Mouse (Mus musculus): ENCODE results near the gene Utp11. TPM values are rescaled to one million over a fixed set of nuclear protein-coding genes. Genes with fewer than 3 reads are reported as not detected.
"Not testable (repeated sequence)": the region's sequence is repeated elsewhere in the genome, so short reads cannot be mapped to it uniquely, and the experiment has no call there.

The Utp11 gene
- total RNA-seq, 2 experiments from 2014 or later, result 16.5 to 20.4 TPM

DNA sequence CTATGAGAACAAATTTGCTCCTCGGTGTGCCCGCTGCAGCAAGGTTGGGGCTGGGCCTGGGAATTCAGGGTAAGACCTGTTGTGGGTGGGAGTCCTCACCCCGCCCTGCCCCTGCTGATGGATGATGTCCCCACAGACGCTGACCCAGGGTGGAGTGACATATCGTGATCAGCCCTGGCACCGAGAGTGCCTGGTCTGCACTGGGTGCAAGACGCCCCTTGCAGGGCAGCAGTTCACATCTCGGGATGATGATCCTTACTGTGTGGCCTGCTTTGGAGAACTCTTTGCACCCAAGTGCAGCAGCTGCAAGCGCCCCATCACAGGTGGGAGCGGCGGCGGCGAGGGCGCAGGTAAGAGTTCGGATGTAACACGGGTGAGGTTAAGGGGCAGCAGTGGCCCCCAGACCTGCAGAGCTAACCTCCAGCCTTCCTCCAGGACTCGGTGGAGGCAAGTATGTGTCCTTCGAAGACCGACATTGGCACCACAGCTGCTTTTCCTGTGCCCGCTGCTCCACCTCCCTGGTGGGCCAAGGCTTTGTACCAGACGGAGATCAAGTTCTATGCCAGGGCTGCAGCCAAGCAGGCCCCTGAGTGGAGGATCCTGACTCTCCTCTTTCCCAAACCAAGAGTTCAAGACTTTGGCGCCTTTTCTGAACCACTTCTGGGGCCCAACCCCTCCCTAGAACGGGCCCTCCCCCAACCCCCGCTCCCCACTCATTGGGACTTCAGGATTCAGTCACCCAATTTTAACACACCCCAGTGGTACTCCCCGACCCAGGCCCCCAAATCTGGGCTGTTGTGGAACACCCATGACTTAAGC lies 14.2 kb upstream of the Utp11 start:
- DNase-seq; intact Hi-C loops (cut with DNase I; ENCODE audit: low total_unique reads): not testable (repeated sequence)

DNA sequence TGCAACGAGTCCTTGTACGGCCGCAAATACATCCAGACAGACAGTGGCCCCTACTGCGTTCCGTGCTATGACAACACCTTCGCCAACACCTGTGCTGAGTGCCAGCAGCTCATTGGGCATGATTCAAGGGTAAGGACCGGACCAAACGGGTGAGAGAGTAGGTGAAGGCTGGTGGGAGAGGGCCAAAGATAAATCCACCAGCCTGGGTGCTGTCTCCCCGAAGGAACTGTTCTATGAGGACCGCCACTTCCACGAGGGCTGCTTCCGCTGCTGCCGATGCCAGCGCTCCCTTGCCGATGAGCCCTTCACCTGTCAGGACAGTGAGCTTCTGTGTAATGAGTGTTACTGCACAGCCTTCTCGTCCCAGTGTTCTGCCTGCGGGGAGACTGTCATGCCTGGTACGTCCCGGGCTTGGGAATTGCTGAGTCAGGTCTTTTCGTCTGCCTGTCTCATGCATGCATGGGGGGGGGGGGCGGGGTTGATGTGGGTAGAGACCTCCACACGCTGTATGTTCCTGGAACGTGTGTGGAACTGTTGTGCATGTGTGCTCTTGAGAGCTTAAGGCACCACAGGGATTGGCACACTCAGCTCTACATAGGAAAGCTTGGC lies 12.4 kb upstream of the Utp11 start:
- no peak for DNase-seq
- intact Hi-C loops (cut with DNase I; ENCODE audit: low total_unique reads), result no loop called here

DNA sequence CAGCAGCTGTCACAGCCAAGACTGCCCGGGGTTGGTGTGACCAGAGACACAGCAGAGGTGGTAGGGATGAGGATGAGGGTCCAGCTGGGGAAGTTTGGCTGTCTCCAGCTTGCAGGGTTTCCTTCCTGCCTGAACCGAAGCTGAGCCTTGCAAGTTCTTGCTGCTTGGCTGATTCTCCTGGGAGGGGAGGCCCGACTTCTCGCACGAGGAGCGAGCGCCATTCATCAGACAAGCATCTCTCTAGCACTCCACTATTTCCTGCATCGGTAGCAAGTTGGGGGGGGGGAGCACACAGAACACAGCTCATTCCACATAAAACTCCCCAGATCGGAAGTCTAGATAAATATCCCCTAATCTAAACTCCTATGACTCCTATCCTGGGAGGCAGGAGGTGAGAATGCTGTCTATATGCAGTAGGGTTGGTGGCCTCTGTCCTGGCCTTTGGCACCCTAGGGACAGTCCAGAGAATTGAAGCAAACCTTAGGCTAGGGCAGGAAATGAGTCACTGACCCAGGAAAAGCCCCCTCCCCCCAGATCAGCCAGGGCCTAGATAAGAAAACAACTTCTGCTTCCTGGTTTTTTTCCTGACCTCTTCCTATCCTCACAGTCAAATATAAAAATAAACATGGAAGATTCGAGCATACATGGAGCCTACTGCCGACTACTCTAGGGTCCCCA lies 11.5 kb upstream of the Utp11 start:
- intact Hi-C loops (cut with DNase I; ENCODE audit: low total_unique reads), result no loop called here
- DNase-seq, result peak; percentile 61

DNA sequence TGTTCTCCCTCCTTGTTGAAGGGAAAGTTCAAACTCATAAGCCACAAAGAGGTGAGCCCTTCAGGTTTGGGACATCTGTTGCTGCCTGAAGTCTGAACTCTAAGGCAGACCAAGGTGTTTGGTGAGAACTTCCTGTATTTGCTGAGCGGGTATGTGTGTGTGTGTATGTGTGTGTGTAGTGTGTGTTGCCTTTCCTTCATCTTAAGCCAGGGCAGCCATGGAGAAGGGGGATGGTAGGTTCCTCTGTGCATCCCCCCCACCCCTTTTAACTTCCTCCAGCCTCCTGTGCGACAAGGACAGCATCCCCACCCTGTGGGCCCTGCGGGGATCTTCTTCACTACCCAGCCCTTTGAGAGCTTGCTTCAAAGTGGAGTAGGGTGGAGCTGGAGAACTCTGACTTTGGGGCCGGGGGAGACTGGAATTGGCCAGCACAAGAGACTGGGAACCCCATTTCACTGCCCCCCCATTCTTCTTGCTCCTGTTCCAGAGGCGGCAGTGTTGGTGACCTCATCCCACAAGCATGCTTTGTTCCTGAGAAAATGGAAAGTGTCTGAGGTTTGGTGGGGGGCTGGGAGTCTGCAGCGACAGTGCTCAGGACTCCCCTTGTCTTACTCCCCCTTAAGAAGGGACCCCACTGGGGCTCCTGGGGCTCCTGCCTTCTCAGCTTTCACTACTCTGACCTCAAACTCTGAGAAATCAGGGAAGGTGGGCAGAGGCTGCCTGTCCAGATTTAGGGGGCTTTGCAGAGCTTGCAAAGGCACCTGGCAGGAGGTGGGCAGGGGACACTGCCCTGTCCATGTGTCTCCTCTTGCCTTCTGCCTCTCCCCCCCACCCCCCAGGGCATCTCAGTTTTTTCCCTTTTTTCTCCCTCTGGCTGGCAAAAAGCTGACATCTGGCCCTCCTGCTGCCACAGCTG lies 10.7 kb upstream of the Utp11 start:
- DNase-seq, result no peak
- intact Hi-C loops (cut with DNase I; ENCODE audit: low total_unique reads), result no loop called here

DNA sequence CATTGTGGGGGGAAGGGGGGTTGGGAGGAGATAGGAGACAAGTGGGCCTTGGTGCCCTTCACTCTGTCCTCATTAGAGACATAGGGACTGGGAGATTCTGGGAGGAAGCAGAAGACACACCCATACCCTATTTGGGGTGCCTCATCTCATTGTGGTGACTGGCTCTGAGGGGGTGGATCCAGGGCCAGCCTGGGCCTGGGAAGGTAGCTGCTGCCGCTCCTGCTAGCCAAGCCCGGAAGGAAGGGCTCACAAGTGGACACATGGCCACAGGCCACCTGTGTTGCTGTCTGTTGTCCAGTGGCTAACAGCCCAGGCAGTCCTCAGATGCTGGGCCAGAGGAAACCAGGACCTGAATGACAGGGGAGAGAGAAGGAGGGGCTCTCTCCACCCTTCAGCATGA lies 10.0 kb upstream of the Utp11 start:
- intact Hi-C loops (cut with DNase I; ENCODE audit: low total_unique reads), result no loop called here
- DNase-seq, result peak; percentile 62

DNA sequence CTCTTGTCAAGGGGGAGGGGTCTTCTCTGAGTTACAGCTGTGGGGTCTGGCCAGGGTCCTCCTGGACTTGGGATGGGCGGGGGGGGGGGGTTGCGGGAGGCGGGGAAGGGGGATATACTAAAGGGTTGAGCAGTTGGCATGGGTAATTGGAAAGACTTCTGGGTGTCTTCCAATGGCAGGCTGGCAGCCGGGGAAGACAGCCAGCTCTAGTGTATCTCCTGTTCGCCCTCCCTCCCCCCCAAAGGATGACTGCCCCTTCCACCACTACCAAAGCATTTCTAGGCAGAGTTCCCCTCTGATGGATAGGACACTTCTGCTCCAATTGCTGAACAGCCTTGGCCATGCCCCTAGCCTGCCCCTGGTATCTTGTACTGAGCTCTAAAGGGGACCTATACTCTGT lies 8.5 kb upstream of the Utp11 start:
- intact Hi-C loops (cut with DNase I; ENCODE audit: low total_unique reads), result no loop called here
- DNase-seq, result no peak

DNA sequence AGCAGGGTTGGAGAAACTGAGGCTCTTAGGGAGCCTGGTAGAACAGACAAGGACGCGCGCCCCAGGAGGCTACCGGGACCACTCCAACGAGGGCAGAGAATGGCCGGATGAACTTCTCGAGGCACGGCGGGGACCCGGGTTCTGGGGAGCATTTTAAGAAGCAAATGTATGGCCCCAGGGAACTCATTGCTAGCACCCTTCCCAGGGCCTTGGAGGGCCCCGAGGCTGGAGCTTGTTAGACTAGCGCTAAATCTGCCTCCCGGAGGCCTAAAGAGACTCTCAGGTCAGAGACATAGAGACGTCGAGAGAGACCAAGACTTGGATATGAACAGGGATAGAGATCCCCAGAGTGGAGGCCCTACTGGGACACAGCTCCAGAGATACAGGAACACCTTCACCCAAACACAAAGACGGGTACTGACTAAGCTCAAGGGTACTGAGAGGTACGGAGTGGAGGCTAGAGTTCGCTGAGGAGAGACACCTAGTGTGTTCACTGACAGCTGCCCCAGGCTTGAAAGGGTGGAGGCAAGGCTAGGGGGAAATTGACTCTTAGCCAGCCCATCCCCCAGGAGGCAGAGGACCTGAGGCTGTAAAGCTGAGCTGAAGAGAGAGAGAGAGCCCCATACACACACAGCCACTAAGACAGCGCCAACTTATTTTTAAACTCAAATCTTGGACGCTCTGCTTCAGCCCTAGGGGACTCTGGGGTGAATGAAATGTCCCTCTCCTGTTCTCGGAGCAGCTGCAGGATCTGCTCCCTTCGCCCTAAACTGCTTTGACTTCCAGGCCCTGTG lies 7.8 kb upstream of the Utp11 start:
- DNase-seq, result peak; percentile 68

DNA sequence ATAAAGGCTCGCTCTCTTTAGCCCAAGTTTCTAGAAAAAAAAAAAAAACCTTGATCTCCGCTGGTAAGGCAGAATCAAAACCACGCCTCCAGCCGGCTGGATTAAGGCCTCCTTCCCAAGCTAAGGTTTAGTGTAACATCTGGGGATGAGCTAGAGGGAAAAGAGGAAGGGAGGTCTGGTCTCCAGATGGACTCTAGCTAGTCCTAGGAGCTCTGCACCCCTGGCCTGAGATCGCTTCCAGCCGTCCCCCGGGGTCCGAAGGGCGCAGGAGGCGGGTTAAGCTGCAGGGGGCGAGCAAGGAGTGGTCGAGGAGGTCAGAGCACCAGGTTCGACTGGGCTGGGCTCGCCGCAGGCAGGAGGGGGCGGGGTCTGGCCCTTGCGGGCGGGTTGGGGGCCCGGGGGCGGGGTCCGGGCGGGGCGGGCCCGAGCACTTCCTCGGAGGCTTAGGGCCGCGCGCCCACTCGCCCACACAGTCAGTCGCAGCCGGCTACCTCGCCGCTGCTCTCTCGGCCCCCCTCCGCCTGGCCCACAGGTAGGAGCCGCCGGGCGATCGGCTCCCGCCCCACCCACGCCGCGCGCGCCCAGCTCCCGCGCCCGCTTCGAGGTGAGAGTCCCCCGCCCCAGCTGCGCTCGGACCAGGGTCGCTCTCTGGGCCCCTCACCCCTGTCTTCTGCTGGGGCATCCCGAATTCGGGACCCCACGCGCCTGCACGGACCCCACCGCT lies 7.0 kb upstream of the Utp11 start, which contains the start of gene Fhl3:
Gene Fhl3, plus strand, starts transcription at position 454 of the 724 bp plus-strand sequence.
- peak; percentile 82 for DNase-seq
- intact Hi-C loops (cut with DNase I; ENCODE audit: low total_unique reads), result no loop called here

More for the DNA sequence above, 7.8 kb upstream of the Utp11 start:
- intact Hi-C loops (cut with DNase I; ENCODE audit: low total_unique reads), result no loop called here

DNA sequence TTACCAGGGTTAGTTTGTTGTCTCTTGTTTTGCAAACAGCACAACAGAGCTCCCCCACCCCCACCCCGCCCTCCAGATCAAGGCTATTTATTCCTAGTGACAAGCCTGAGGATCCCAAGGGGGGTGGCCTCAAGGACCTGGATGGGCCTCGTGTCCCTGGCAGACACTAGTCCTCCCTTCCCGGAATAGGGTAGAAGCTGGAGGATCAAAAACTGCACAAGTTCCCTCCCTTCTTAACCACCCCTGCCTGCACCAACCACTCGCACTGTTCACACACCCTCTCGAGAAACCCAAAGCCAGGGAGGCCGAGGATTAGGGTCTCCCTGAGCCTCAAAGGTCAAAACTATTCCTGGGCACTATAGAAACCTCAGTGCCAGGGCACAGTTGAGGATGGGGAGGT lies 6.4 kb upstream of the Utp11 start:
- intact Hi-C loops (cut with DNase I; ENCODE audit: low total_unique reads), result no loop called here

DNA sequence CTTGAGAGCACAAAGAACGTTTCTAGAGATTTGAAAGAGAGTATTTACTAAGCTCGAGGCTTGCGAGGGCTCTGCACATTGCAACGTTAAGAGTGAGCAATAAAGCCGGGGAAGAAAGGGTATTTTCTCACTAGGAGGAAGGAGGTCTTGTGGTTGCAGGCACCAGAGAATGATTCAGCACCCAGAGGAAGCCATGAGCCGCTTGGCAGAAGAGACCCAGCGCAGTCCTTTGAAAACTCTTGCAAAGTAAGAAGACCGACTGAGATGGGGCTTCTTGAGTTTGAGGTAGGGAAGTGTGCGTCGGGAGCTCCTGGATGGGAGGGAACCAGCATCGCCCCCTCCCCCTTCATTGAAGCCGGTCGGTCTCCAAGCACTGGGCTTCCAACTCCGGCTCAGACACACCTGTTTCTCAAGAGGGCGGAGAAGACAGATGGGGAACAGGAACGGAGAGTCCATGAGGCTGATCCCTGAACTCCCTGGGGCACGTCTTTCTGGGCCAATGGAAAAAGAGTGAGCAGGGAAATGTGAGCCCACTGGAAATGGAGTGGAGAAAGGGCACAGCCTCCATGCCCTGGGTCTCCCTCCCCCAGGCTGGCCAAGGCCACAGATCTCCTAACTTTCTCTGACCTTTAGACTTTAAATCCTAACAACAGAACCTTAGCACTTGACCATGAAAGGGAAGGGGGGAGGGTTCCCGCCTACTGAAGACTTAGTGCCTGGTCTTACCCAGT lies 2.6 kb upstream of the Utp11 start:
- intact Hi-C loops (cut with DNase I; ENCODE audit: low total_unique reads), result no loop called here
- DNase-seq, result no peak

More for the DNA sequence above, 6.4 kb upstream of the Utp11 start:
- DNase-seq, result no peak

DNA sequence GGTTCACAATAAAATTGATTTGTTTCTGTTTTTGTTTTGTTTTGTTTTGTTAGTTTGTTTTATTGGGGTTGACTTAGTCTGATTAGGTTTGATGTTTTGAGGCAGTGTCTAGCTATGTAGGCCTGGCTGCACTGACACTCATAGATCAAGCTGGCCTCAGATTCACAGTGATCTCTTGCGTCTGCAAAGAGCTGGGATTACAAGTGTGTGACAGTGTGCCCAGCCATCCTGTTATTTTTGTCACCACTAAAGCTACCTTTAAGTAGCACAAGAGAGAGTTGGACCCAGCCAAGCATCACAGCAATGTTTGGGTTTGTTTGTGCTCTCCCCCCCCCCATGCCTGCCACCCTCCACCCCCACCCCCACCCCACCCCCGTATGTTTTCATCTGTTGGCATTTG lies 1.2 kb upstream of the Utp11 start:
- DNase-seq, result no peak
- intact Hi-C loops (cut with DNase I; ENCODE audit: low total_unique reads), result no loop called here

DNA sequence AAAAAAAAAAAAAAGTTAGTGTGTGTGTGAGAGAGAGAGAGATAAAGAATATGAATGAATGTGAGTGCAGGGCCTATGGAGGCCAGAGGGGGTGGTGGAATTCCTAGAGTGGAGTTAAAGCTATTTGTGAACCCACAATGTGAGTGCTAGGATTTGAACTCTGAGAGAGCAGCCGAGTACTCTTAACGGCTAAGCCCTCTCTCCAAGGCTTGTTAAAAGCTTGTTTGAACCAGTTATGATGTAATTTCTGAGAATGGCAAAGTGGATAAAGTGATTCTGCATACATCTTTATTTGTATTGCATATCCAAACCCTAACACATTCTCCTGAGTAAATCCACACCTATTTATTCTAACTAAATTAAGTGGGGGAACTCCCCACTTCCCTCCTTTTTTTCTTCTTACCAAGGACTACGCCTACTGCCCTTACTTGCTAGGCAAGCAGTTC lies 961 bp downstream of the Utp11 start:
- no peak for DNase-seq
- intact Hi-C loops (cut with DNase I; ENCODE audit: low total_unique reads), result no loop called here

DNA sequence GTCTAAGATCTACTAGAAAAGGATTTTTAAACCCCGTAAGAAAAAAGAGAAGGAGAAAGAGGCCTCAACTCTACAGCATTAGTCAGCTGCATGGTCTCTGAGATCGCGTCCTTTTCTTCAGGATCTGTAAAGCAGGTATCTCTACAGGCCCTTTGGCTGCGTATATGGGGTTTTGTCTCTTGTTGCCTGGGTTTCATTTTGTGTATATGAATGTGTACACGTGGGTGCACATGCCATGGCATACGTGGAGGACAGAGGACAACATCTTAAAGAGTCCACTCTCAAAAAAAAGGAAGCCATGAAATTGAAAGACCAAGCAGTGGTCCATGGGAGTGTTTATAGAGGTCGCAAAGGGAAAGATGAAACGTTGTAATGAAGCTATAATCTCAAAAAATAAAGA lies 1.9 kb downstream of the Utp11 start:
- intact Hi-C loops (cut with DNase I; ENCODE audit: low total_unique reads), result no loop called here
- DNase-seq, result no peak

DNA sequence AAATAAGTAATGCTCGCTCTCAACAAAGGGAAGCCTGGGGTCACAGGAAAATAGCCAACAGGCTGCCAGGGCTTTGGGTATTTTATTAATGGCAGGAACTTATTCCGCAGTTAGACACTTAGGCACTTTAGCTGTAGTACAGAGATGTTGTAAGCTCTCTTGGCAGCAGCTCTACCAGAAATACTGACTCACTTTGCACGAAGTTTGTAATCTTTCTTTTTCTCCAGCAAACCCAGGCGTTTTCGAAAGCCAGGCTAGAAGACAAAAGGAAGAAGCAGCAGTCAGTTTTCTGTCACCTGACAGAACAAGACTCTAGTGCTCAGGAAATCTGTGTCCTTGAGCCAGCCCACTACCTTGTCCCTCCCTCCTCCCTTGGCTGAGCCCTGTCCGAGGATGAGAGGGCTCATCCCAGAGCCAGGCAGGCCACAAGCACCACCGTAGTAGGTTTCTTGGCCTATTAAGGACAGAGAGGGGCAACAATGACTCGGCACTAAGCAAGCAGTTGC lies 7.5 kb downstream of the Utp11 start:
- no peak for DNase-seq
- intact Hi-C loops (cut with DNase I; ENCODE audit: low total_unique reads), result no loop called here

DNA sequence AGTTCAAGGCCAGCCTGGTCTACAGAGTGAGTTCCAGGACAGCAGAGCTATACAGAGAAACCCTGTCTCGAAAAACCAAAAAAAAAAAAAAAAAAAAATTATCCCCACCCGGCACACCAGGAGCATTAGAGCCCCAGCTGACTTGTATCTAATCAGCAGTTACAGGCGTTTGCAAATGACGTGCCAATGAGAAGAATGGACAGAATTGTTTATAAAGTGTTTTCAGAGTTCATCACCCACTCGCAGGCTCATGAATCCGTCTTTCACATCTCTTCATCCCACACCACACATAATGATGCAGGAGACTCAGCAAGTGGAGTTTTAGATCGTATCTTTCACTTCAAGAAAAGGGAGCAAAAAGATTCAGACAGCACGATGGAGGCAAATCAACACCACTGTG lies 7.9 kb downstream of the Utp11 start:
- no peak for DNase-seq
- intact Hi-C loops (cut with DNase I; ENCODE audit: low total_unique reads), result no loop called here

DNA sequence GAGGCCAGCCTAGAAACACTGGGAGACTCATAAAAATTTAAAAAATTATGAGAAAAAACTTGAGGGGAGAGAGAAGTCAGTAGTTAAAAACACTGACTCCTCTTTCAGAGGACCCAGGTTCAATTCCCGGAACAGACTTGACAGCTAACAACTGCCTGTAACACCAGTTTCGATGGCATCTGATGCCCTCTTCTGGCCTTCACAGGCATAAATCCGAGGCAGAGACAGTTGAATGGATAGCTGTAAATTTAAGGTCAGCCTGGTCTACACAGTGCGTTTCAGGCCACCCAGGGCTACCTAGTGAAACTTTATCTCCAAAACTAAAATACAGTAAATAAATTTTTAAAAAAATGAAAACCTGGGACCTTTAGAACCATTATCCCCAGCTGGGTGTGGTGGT lies 8.4 kb downstream of the Utp11 start:
- no peak for DNase-seq
- intact Hi-C loops (cut with DNase I; ENCODE audit: low total_unique reads), result no loop called here

DNA sequence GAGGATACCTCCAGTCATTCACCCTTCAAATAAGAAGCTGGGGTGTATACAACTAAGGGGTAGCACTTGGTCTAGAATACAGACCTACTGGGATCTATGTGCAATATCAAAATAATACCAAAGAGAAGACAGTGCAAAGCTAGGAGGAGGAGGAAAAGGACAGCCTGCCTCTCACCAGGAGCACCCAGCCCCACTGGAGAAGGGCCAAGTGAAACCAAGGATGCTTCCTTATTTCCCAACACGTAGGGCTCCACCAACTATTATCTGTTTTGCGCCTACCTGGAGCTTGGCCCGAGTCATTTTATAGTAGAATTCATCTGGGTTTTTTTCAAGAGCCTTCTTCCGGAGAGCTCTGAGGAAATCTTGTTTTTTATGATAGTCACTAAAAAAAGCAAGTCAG lies 9.9 kb downstream of the Utp11 start:
- intact Hi-C loops (cut with DNase I; ENCODE audit: low total_unique reads), result no loop called here
- DNase-seq, result no peak

Data from gastrocnemius, postnatal 14 days (tissue).